Mouse (Mus musculus) lung, postnatal 0 days (tissue): Measurements from ENCODE around the gene Sytl2. TPM values are rescaled to one million over a fixed set of nuclear protein-coding genes. Genes with fewer than 3 reads are reported as not detected.

ENCODE experiments used
- ATAC-seq: fragments of 200-750 bp; cut with Nextera tagmentation; 2 replicates; pipeline ENCODE4 v1.8.0; 2017; ENCODE audit warnings: moderate library complexity
- DNase-seq: peaks from one replicate; pipeline ENCODE4 v3.0.0-alpha.2; 2016; ENCODE audit warnings: low spot score
- H3K27ac ChIP-seq: fragments of 300-500 bp; sonication (generic); 2 replicates; pipeline ENCODE4 v1.5.1; 2014; ENCODE audit warnings: antibody characterized with exemption, mild to moderate bottlenecking, low read length, mixed read lengths
- H3K27me3 ChIP-seq: fragments of 300-500 bp; sonication (generic); replicated peaks from 2 replicates; pipeline ENCODE4 v1.6.1; 2014; ENCODE audit warnings: low read length, mixed read lengths; ENCODE audit not compliant: insufficient read depth
- H3K36me3 ChIP-seq: fragments of 300-500 bp; sonication (generic); 2 replicates; pipeline ENCODE4 v1.6.1; 2014; ENCODE audit warnings: low read length, mixed read lengths; ENCODE audit not compliant: insufficient read depth
- H3K4me1 ChIP-seq: fragments of 300-500 bp; sonication (generic); 2 replicates; pipeline ENCODE4 v1.6.1; 2014; ENCODE audit warnings: antibody characterized with exemption, low read depth, low read length, mixed read lengths; ENCODE audit not compliant: insufficient read depth
- H3K4me2 ChIP-seq: fragments of 300-500 bp; sonication (generic); replicated peaks from 2 replicates; pipeline ENCODE4 v1.6.1; 2014; ENCODE audit warnings: low read depth, mild to moderate bottlenecking, low read length, moderate library complexity, mixed read lengths
- H3K4me3 ChIP-seq: fragments of 300-500 bp; sonication (generic); 2 replicates; pipeline ENCODE4 v1.5.1; 2014; ENCODE audit warnings: low read depth, low read length
- H3K9ac ChIP-seq: fragments of 300-500 bp; sonication (generic); replicated peaks from 2 replicates; pipeline ENCODE4 v1.6.1; 2014; ENCODE audit warnings: low read depth, mild to moderate bottlenecking
- H3K9me3 ChIP-seq: fragments of 300-500 bp; sonication (generic); 2 replicates; pipeline ENCODE4 v1.6.1; 2016; ENCODE audit warnings: low read length, mixed read lengths
- CTCF ChIP-seq: IDR thresholded peaks from 2 replicates; pipeline ENCODE4 v1.5.1; 2016; ENCODE audit warnings: antibody characterized with exemption, mild to moderate bottlenecking
- EP300 ChIP-seq: IDR thresholded peaks from 2 replicates; pipeline ENCODE4 v1.6.1; 2016; ENCODE audit warnings: antibody characterized with exemption, mild to moderate bottlenecking, control low read depth
- WGBS: fragments of 180-500 bp; shearing (Covaris S2); extraction: QIAGEN DNeasy Blood & Tissue Kit; methylation state at CpG from one replicate; pipeline ENCODE4 v1.1.7; 2014; 5-methylcytosine and 5-hydroxymethylcytosine counted together
- polyA plus RNA-seq: library from polyadenylated mRNA; unstranded; fragments of >200 nt; fragmentation: Nextera tagmentation; extraction: Ambion mirVana; gene quantifications from 2 replicates; pipeline ENCODE4 v1.2.1, GENCODE M21; 2015

Gene Sytl2
- polyA plus RNA-seq, 1 experiment from 2014 or later, result 7.4 TPM

DNA sequence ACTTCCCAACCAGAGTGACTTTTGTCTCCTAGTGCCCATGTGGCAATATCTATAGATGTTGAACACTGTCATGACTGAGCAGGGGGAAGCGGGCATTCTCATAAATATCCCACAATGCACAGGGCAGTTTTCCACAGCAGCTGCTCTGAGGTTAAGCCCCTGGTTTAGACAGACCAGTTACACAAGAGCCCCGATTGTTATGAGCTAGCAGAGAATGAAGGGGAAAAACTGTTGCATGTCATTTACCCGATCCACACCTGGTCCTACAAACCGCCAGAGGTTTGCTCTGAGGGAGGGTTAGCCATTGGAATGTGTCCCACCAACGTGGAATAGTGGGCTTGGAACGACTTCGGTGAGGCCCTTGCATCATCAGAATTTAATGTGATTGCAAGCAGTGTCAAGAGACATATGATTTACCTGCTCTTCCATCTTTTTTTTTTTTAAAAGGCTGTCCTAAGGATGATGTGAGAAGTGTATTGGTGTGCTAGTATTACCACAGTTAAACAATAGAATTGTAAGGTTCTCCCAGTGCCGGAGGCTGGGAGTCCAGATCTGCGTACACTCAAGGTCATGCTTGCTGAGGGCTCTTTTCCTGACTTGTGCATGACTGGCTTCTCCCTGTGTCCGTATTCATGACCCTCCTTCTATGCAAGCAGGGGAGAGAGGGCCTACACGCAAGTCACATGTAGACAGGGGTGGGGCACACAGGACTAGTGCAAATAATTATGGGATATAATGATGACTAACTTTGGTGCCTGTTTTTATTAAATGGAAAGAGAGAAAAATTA is 20.1 kb upstream of the Sytl2 start:
- H3K27ac ChIP-seq, result no peak overlapping the region
- no peaks in the 10 kb centered on the region for H3K27me3 ChIP-seq
- no peak for ATAC-seq
- H3K36me3 ChIP-seq, result no peaks in the 10 kb centered on the region
- no peak overlapping the region for H3K4me3 ChIP-seq
- WGBS, result 64% methylated on average over 11 of the region's 11 CpGs
- no peak overlapping the region for H3K9ac ChIP-seq
- no peaks in the 10 kb centered on the region for H3K9me3 ChIP-seq
- DNase-seq, result peak; percentile 34
- TF ChIP-seq CTCF, result no peak
- H3K4me1 ChIP-seq, result no peaks in the 10 kb centered on the region
- no peak overlapping the region for H3K4me2 ChIP-seq

GRCm38 (mm10) chr7:90282786-90283185 is 19.3 kb upstream of the Sytl2 start:
- H3K4me1 ChIP-seq, result no peaks in the 10 kb centered on the region
- no peak overlapping the region for H3K4me3 ChIP-seq
- H3K9ac ChIP-seq, result no peak overlapping the region
- H3K27ac ChIP-seq, result no peak overlapping the region
- no peaks in the 10 kb centered on the region for H3K9me3 ChIP-seq
- ATAC-seq (no peak), DNase-seq (no peak)
- no peaks in the 10 kb centered on the region for H3K27me3 ChIP-seq
- 70% methylated on average over 1 of the region's 1 CpGs for WGBS
- no peak overlapping the region for H3K4me2 ChIP-seq
- no peaks in the 10 kb centered on the region for H3K36me3 ChIP-seq
- no peak for TF ChIP-seq CTCF

GRCm38 (mm10) chr7:90284793-90285192 is 17.3 kb upstream of the Sytl2 start:
- no peaks in the 10 kb centered on the region for H3K27me3 ChIP-seq
- peak overlapping the region; percentile 25; the same call in 1 of the 2 replicates for H3K4me2 ChIP-seq
- H3K4me3 ChIP-seq, result peak overlapping the region; percentile 14
- TF ChIP-seq CTCF, result no peak
- no peak for TF ChIP-seq EP300
- H3K36me3 ChIP-seq, result no peaks in the 10 kb centered on the region
- ATAC-seq, result no peak
- no peaks in the 10 kb centered on the region for H3K9me3 ChIP-seq
- no peak for DNase-seq
- no peak overlapping the region for H3K9ac ChIP-seq
- no peaks in the 10 kb centered on the region for H3K4me1 ChIP-seq
- WGBS, result 18% methylated on average over 7 of the region's 7 CpGs
- H3K27ac ChIP-seq, result no peak overlapping the region

DNA sequence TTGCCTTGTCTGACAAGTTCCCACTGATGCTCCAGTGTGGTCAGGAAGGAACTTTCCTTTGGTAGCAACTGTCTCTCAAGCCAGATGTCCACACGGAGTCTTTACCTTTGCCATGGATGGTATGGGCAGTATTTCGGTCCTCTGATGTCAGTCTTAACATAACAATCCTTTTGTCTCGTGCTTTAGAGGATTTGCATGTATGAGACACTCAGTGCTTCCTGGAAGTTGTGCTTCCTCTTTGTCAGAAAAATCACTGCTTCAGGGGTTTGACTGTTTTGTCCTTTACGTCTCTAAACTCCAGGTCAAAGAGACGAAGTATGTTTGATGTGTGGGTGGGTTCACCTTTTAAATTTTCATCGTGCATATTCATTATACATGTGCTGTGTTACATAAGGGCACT is 10.2 kb upstream of the Sytl2 start:
- TF ChIP-seq CTCF (no peak), EP300 (no peak)
- no peak for ATAC-seq
- DNase-seq, result no peak

DNA sequence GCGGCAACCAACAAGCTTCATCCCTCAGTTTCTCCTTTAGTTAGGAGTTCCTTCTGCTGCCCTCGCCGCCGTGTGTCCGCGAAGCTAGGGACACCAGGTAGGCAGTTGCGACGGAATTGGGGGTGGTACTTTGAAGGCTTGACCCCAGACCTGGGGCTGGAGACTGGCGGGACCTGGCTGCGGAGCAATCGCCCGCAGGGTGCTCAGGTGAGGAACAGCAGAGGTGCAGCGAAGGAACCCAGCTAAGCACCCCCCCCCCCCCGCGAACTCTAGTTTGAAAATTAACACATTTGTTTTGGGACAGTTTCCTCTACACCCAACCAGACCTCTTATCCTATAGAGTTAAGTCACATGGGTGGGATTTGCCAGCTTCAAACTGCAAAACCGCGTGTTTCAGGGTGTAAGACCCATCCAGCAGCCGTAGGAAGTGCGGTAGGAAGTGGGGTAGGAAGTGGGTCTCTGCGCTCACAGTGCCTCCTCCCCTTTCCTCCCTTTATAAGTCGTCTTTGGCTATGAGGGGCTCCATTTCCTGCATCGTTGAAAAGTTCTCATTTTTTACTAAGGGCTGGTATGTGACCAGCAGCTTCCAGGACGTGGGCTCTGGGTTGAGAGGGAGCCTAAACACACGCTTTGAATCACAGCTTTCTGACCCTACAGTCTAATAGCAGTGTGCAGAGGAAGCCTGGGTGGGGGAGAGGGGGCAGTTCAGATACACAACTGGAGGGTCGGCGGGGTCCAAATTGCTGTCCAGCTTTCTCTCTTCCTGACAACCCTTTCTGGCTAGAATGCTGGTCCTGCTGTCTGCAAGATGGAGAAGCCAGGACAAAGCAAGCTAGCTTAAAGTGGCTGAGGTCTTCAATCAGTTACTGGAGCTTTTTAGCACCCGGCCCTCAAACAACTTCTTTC is 848 bp downstream of the Sytl2 start:
- Histone ChIP-seq H3K27ac (no peak overlapping the region), H3K9ac (peak overlapping the region; percentile 32), H3K36me3 (no peaks in the 10 kb centered on the region), H3K9me3 (no peaks in the 10 kb centered on the region), H3K4me1 (no peaks in the 10 kb centered on the region), H3K4me2 (peak overlapping the region; percentile 91), H3K4me3 (peak overlapping the region; percentile 53), H3K27me3 (no peaks in the 10 kb centered on the region)
- 2% methylated on average over 27 of the region's 27 CpGs for WGBS
- TF ChIP-seq CTCF, result no peak
- no peak for TF ChIP-seq EP300
- DNase-seq, result peak; percentile 24
- ATAC-seq, result peak; percentile 33; the same call in 1 of the 2 replicates

More for the DNA sequence above, 10.2 kb upstream of the Sytl2 start:
- Histone ChIP-seq H3K4me3 (no peak overlapping the region), H3K9me3 (no peaks in the 10 kb centered on the region), H3K27ac (no peak overlapping the region), H3K4me1 (no peaks in the 10 kb centered on the region), H3K36me3 (no peaks in the 10 kb centered on the region), H3K27me3 (no peaks in the 10 kb centered on the region), H3K4me2 (no peak overlapping the region), H3K9ac (no peak overlapping the region)
- 70% methylated on average over 6 of the region's 6 CpGs for WGBS

GRCm38 (mm10) chr7:90306079-90306478 is 4.0 kb downstream of the Sytl2 start:
- no peak for ATAC-seq
- no peak overlapping the region for H3K4me3 ChIP-seq

More at GRCm38 (mm10) chr7:90306079-90306478, 4.0 kb downstream of the Sytl2 start:
- 11% methylated on average over 3 of the region's 3 CpGs for WGBS
- no peaks in the 10 kb centered on the region for H3K27me3 ChIP-seq
- DNase-seq, result no peak
- no peak overlapping the region for H3K27ac ChIP-seq
- no peaks in the 10 kb centered on the region for H3K9me3 ChIP-seq
- TF ChIP-seq CTCF, result no peak
- no peaks in the 10 kb centered on the region for H3K4me1 ChIP-seq
- no peaks in the 10 kb centered on the region for H3K36me3 ChIP-seq
- no peak overlapping the region for H3K4me2 ChIP-seq
- H3K9ac ChIP-seq, result no peak overlapping the region
